Mouse (Mus musculus): ENCODE measurements around the gene Rho. TPM values are rescaled to one million over a fixed set of nuclear protein-coding genes. Genes with fewer than 3 reads are reported as not detected.
A peak's percentile ranks its signal among the peaks of the same experiment; 100 is the strongest.

Gene Rho
- 0.10 and 0.17 TPM in 2 replicates for polyA plus RNA-seq (2015; fragmentation: Nextera tagmentation; extraction: Ambion mirVana)

DNA sequence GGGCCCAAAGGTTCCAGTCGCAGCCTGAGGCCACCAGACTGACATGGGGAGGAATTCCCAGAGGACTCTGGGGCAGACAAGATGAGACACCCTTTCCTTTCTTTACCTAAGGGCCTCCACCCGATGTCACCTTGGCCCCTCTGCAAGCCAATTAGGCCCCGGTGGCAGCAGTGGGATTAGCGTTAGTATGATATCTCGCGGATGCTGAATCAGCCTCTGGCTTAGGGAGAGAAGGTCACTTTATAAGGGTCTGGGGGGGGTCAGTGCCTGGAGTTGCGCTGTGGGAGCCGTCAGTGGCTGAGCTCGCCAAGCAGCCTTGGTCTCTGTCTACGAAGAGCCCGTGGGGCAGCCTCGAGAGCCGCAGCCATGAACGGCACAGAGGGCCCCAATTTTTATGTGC lies at the start of gene Rho:
Gene Rho, plus strand, starts transcription at position 110 of the 400 bp plus-strand sequence.
- ATAC-seq: no peak
- Histone ChIP-seq H3K36me3 (ENCODE audit: poor library complexity, severe bottlenecking) (no peaks in the 10 kb centered on the region), H3K9me3 (replicated peaks) (no peaks in the 10 kb centered on the region), H3K4me3 (no peak within 1 kb of the TSS), H3K27me3 (no peaks in the 10 kb centered on the region), H3K27ac (no peak within 1 kb of the TSS), H3K9ac (no peak within 1 kb of the TSS), H3K4me2 (no peak within 1 kb of the TSS), H3K4me1 (peaks cover 34% of the 10 kb centered on the region)
- 87% methylated on average over 14 of the region's 14 CpGs for WGBS

DNA sequence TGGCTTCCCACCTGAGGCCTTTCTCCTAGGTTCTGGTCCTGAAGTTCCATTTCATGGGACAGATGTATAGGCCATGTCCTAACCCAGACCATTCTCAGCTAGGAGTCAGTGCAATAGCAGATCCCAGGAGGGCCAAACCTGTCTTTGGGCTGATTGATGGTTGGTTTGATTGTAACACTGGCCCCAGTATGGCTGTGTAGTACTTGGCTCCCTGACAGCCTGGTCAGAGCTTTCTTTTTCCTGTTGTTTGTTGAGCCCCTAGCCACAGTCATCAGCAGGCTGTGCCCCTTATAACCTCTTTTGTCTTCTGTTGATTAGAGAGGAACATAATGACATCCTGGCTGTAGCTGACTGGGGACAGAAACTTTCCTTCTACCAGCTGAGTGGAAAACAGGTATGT lies 47.5 kb upstream of the Rho start:
- Histone ChIP-seq H3K4me2 (no peak overlapping the region), H3K27ac (no peak overlapping the region), H3K4me1 (no peaks in the 10 kb centered on the region), H3K27me3 (no peaks in the 10 kb centered on the region), H3K9me3 (replicated peaks) (0 out of 2 replicates have a peak, but pooled peaks cover 10% of the 10 kb centered on the region), H3K9ac (no peak overlapping the region), H3K36me3 (ENCODE audit: poor library complexity, severe bottlenecking) (peaks cover 57% of the 10 kb centered on the region), H3K4me3 (no peak overlapping the region)
- ATAC-seq: no peak

DNA sequence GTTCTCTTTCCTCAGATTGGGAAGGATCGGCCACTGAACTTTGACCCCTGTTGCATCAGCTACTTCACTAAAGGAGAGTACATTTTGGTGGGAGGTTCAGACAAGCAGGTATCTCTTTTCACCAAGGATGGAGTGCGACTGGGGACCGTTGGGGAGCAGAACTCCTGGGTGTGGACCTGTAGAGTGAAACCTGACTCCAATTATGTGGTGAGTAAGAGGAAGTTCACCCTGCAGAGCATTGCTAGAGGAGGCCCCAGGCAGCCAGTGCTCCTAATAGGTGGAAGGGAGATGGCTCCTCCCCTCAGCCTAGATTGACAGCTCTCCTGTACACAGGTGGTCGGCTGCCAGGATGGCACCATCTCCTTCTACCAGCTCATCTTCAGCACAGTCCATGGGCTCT lies 44.7 kb upstream of the Rho start:
- WGBS: 80% methylated on average over 4 of the region's 4 CpGs
- no peak for ATAC-seq
- H3K27ac ChIP-seq: no peak overlapping the region
- no peak overlapping the region for H3K4me3 ChIP-seq
- H3K27me3 ChIP-seq: no peaks in the 10 kb centered on the region
- no peak overlapping the region for H3K9ac ChIP-seq
- peaks cover 39% of the 10 kb centered on the region for H3K36me3 ChIP-seq (ENCODE audit: poor library complexity, severe bottlenecking)
- 0 out of 2 replicates have a peak, but pooled peaks cover 10% of the 10 kb centered on the region for H3K9me3 ChIP-seq (replicated peaks)
- H3K4me1 ChIP-seq: peaks cover 19% of the 10 kb centered on the region
- no peak overlapping the region for H3K4me2 ChIP-seq

GRCm38 (mm10) chr6:115888296-115888695 lies 43.3 kb upstream of the Rho start:
- WGBS: 94% methylated on average over 3 of the region's 3 CpGs
- Histone ChIP-seq H3K4me2 (no peak overlapping the region), H3K4me1 (peaks cover 27% of the 10 kb centered on the region), H3K27ac (no peak overlapping the region), H3K4me3 (no peak overlapping the region), H3K9me3 (replicated peaks) (0 out of 2 replicates have a peak, but pooled peaks cover 10% of the 10 kb centered on the region), H3K27me3 (no peaks in the 10 kb centered on the region), H3K9ac (no peak overlapping the region), H3K36me3 (ENCODE audit: poor library complexity, severe bottlenecking) (peaks cover 46% of the 10 kb centered on the region)
- ATAC-seq: no peak

DNA sequence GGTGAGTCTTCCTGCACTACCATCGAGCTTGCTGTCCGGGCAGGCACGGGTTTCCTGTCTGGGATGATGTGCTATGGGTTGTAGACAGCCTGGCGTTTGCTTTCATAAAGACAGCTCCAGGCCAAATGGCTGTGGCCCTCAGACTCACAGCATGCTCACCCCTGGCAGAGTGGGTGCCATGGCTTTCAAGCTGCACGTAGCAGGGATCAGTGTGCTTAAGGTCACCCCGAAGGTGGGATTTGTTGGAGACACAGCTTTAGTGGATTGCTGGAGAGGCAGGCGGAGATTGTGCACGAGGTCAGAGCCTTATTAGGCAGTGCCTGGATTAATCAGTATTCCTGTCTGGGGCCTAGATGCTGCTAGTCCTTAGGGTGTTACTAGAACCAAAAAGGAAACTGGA lies 40.9 kb upstream of the Rho start:
- WGBS: 81% methylated on average over 8 of the region's 8 CpGs
- Histone ChIP-seq H3K4me3 (no peak overlapping the region), H3K4me1 (peaks cover 27% of the 10 kb centered on the region), H3K4me2 (no peak overlapping the region), H3K27me3 (no peaks in the 10 kb centered on the region), H3K27ac (peak overlapping the region; percentile 78), H3K36me3 (ENCODE audit: poor library complexity, severe bottlenecking) (peaks cover 50% of the 10 kb centered on the region), H3K9ac (no peak overlapping the region), H3K9me3 (replicated peaks) (0 out of 2 replicates have a peak, but pooled peaks cover 10% of the 10 kb centered on the region)
- ATAC-seq: no peak

GRCm38 (mm10) chr6:115891061-115891460 lies 40.5 kb upstream of the Rho start:
- H3K36me3 ChIP-seq (ENCODE audit: poor library complexity, severe bottlenecking): peaks cover 46% of the 10 kb centered on the region
- H3K4me2 ChIP-seq: no peak overlapping the region

GRCm38 (mm10) chr6:115891497-115892061 lies 40.0 kb upstream of the Rho start:
- WGBS: 13% methylated on average over 8 of the region's 8 CpGs
- H3K4me2 ChIP-seq: peak overlapping the region; percentile 15; the same call in 1 of the 2 replicates
- H3K9me3 ChIP-seq (replicated peaks): 0 out of 2 replicates have a peak, but pooled peaks cover 10% of the 10 kb centered on the region
- no peak overlapping the region for H3K4me3 ChIP-seq
- ATAC-seq: peak; percentile 84
- peak overlapping the region; percentile 78 for H3K27ac ChIP-seq
- H3K9ac ChIP-seq: no peak overlapping the region
- peaks cover 27% of the 10 kb centered on the region for H3K4me1 ChIP-seq
- H3K36me3 ChIP-seq (ENCODE audit: poor library complexity, severe bottlenecking): peaks cover 47% of the 10 kb centered on the region
- no peaks in the 10 kb centered on the region for H3K27me3 ChIP-seq

More at GRCm38 (mm10) chr6:115891061-115891460, 40.5 kb upstream of the Rho start:
- Histone ChIP-seq H3K9ac (no peak overlapping the region), H3K4me1 (peaks cover 27% of the 10 kb centered on the region), H3K9me3 (replicated peaks) (0 out of 2 replicates have a peak, but pooled peaks cover 10% of the 10 kb centered on the region), H3K4me3 (no peak overlapping the region), H3K27me3 (no peaks in the 10 kb centered on the region), H3K27ac (peak overlapping the region; percentile 78)
- peak; percentile 71 for ATAC-seq
- 57% methylated on average over 6 of the region's 6 CpGs for WGBS

DNA sequence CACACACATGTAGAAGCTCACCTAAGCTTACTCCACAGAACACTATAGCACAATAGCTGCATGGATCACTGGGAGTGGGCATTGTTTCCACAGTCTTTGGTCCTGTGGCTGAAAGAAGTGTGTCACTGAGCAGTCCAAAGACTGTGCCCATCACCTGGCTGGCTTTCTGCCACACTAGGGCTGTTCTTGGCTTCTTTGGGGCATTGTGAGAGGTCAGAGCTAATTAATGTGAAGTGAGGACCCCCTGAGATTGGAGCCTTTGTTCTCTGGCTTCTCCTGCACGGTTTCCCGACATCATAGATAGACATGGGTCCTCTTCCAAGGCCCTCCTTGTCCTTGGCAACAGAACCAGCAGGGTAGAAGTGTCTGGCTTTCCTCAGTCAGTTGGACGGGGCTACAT lies 39.2 kb upstream of the Rho start:
- peaks cover 27% of the 10 kb centered on the region for H3K4me1 ChIP-seq
- peaks cover 41% of the 10 kb centered on the region for H3K36me3 ChIP-seq (ENCODE audit: poor library complexity, severe bottlenecking)
- peak overlapping the region; percentile 78 for H3K27ac ChIP-seq
- 0 out of 2 replicates have a peak, but pooled peaks cover 10% of the 10 kb centered on the region for H3K9me3 ChIP-seq (replicated peaks)
- H3K4me2 ChIP-seq: no peak overlapping the region
- 25% methylated on average over 3 of the region's 3 CpGs for WGBS
- H3K27me3 ChIP-seq: no peaks in the 10 kb centered on the region
- no peak overlapping the region for H3K4me3 ChIP-seq
- no peak for ATAC-seq
- H3K9ac ChIP-seq: no peak overlapping the region

- Histone ChIP-seq H3K36me3 (ENCODE audit: poor library complexity, severe bottlenecking) (peaks cover 31% of the 10 kb centered on the region), H3K27me3 (no peaks in the 10 kb centered on the region), H3K4me1 (peaks cover 16% of the 10 kb centered on the region), H3K9ac (no peak overlapping the region), H3K4me3 (no peak overlapping the region), H3K9me3 (replicated peaks) (no peaks in the 10 kb centered on the region), H3K4me2 (no peak overlapping the region), H3K27ac (no peak overlapping the region)
- 26% methylated on average over 1 of the region's 1 CpGs for WGBS
- no peak for ATAC-seq
These were observed 35.2 kb upstream of the Rho start for GRCm38 (mm10) chr6:115896346-115896745.

- peaks cover 11% of the 10 kb centered on the region for H3K4me1 ChIP-seq
- no peak overlapping the region for H3K4me3 ChIP-seq
- no peak overlapping the region for H3K4me2 ChIP-seq
- WGBS: 75% methylated on average over 4 of the region's 4 CpGs
- no peaks in the 10 kb centered on the region for H3K9me3 ChIP-seq (replicated peaks)
- H3K9ac ChIP-seq: no peak overlapping the region
- H3K27me3 ChIP-seq: no peaks in the 10 kb centered on the region
- no peak for ATAC-seq
- H3K36me3 ChIP-seq (ENCODE audit: poor library complexity, severe bottlenecking): peaks cover 31% of the 10 kb centered on the region
- H3K27ac ChIP-seq: no peak overlapping the region
These were observed 34.4 kb upstream of the Rho start for GRCm38 (mm10) chr6:115897117-115897516.

DNA sequence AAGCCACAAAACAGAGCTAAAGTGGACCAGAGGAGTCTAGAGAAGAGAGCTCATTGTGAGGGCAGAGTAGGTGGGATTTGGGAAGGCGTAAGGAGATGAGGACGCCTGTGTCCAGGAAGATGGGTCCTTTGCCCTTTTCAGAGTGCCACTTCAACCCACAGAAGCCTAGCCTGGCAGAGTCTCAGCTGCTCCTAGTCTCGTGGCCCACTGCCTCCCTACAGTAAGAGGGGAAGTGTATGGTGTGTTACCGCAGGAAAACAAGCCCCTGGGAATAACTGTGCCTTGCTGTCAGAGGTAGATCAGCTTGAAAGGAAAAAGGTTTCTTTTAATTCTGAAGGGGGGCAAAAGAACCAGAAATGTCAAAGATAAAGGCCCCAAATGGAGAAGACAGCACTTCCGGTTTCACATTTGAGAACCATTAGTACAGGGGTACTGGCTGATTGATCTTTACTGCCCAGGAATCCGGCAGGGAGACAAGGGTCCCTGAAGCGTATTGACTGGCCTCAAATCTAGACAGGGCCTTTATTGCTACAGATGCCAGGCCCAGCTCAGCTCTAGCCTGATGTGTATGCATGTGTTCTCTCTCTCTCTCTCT lies 33.5 kb upstream of the Rho start:
- ATAC-seq: no peak
- no peaks in the 10 kb centered on the region for H3K9me3 ChIP-seq (replicated peaks)
- no peaks in the 10 kb centered on the region for H3K27me3 ChIP-seq
- H3K27ac ChIP-seq: no peak overlapping the region
- no peak overlapping the region for H3K9ac ChIP-seq
- WGBS: 83% methylated on average over 7 of the region's 7 CpGs
- no peak overlapping the region for H3K4me2 ChIP-seq
- H3K4me1 ChIP-seq: peaks cover 5% of the 10 kb centered on the region; the same call in 1 of the 2 replicates
- H3K36me3 ChIP-seq (ENCODE audit: poor library complexity, severe bottlenecking): peaks cover 28% of the 10 kb centered on the region
- no peak overlapping the region for H3K4me3 ChIP-seq

DNA sequence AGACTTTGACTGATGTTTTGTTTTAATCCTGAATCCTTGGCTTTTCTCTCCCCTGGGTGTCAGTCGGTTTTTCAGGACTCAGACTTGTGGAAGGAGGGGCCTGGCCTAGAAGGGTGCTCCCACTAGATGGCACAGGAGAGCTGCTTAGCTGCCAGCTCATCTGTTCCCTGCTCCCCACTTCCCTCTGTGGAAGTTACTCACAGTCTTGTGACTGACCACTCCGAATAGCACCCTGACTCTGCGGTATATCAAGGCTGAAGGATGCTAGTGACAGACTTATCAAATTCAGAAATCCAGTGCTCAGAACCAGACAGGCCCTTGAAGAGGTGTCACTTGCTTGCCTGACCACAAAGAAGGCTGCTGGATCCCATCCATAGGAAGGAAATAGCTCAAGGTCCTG lies 30.5 kb upstream of the Rho start:
- H3K27me3 ChIP-seq: no peaks in the 10 kb centered on the region
- no peak overlapping the region for H3K4me3 ChIP-seq
- peak; percentile 81 for ATAC-seq
- H3K4me1 ChIP-seq: peaks cover 5% of the 10 kb centered on the region; the same call in 1 of the 2 replicates
- no peak overlapping the region for H3K4me2 ChIP-seq
- H3K9ac ChIP-seq: no peak overlapping the region; the same call in 1 of the 2 replicates
- no peaks in the 10 kb centered on the region for H3K9me3 ChIP-seq (replicated peaks)
- 28% methylated on average over 3 of the region's 3 CpGs for WGBS
- H3K27ac ChIP-seq: peak overlapping the region; percentile 19; the same call in 1 of the 2 replicates
- peaks cover 31% of the 10 kb centered on the region for H3K36me3 ChIP-seq (ENCODE audit: poor library complexity, severe bottlenecking)

Measured in forebrain, embryonic 13.5 days (tissue).